Comparison of ENCODE assay signal across 9 mouse cellular contexts in genomic region chr11:117574721-117575120, GRCm38 (mm10).
DNase-seq lines count a peak whose midpoint lies in the region; ATAC-seq and TF ChIP-seq lines count a peak whose summit lies in the region.
"Had no signal": no experiment of that assay in that cellular context is flagged by ENCODE, and none has a peak within 500 bp of the region (broad histone marks: within the 10 kb centered on the region; RNA-seq: fewer than 3 reads in every experiment).

No protein-coding gene starts in this region.

- H3K36me3 ChIP-seq in forebrain, postnatal 0 days (ENCODE audit: insufficient read depth), result no peaks in the 10 kb centered on the region
- H3K36me3 ChIP-seq in forebrain, embryonic 14.5 days (ENCODE audit: control insufficient read depth, insufficient read depth, low read length), result no peaks in the 10 kb centered on the region
- H3K36me3 ChIP-seq in lung, embryonic 14.5 days (ENCODE audit: insufficient read depth), result no peaks in the 10 kb centered on the region
- no peaks in the 10 kb centered on the region for H3K36me3 ChIP-seq in liver, postnatal 0 days (replicated peaks; ENCODE audit: insufficient read depth, low read length)

- no peaks in the 10 kb centered on the region for H3K9me3 ChIP-seq in forebrain, postnatal 0 days (ENCODE audit: low read length)
- H3K9me3 ChIP-seq in forebrain, embryonic 14.5 days (replicated peaks; ENCODE audit: control insufficient read depth, low read length), result no peaks in the 10 kb centered on the region
- H3K9me3 ChIP-seq in lung, embryonic 14.5 days (ENCODE audit: low read depth, low read length), result no peaks in the 10 kb centered on the region
- no peaks in the 10 kb centered on the region for H3K9me3 ChIP-seq in liver, postnatal 0 days (ENCODE audit: low read length)

- no peak overlapping the region for H3K27ac ChIP-seq in forebrain, postnatal 0 days (ENCODE audit: low read depth, low read length)
- no peak overlapping the region for H3K27ac ChIP-seq in forebrain, embryonic 14.5 days (ENCODE audit: low read depth, low read length)
- no peak overlapping the region for H3K27ac ChIP-seq in lung, embryonic 14.5 days (ENCODE audit: low read depth)
- H3K27ac ChIP-seq in liver, postnatal 0 days (ENCODE audit: low read depth), result no peak overlapping the region

- peak; percentile 43 for DNase-seq in forebrain, postnatal 0 days
- DNase-seq in forebrain, embryonic 14.5 days (ENCODE audit: low spot score), result no peak
- DNase-seq in adrenal gland, postnatal 36 days, result peak; percentile 25
- peak; percentile 50 to 53 for DNase-seq in gastrocnemius, postnatal 36 days
- DNase-seq in lung, embryonic 14.5 days, result peak; percentile 64
- no peak for DNase-seq in yolk sac, embryonic 10.5 days (ENCODE audit: low spot score)
- no peak for DNase-seq in liver, postnatal 0 days

- no peaks in the 10 kb centered on the region for H3K4me1 ChIP-seq in forebrain, postnatal 0 days (ENCODE audit: insufficient read depth)
- H3K4me1 ChIP-seq in forebrain, embryonic 14.5 days (ENCODE audit: control insufficient read depth, insufficient read depth, low read length), result peaks cover 2% of the 10 kb centered on the region; the same call in 1 of the 2 replicates
- no peaks in the 10 kb centered on the region for H3K4me1 ChIP-seq in lung, embryonic 14.5 days (ENCODE audit: insufficient read depth)
- peaks cover 4% of the 10 kb centered on the region for H3K4me1 ChIP-seq in liver, postnatal 0 days (ENCODE audit: insufficient read depth)

- 0 out of 2 replicates have a peak, but pooled peaks have one; percentile 36 for ATAC-seq in forebrain, postnatal 0 days
- ATAC-seq in forebrain, embryonic 14.5 days, result no peak
- peak; percentile 44; the same call in 1 of the 2 replicates for ATAC-seq in lung, embryonic 14.5 days (ENCODE audit: insufficient read depth)
- ATAC-seq in erythroid progenitor cell, adult 5-6 weeks (replicated peaks; ENCODE audit: low FRiP score, poor library complexity, severe bottlenecking), result no peak; the same call in 1 of the 2 replicates
- no peak for ATAC-seq in liver, postnatal 0 days
- ATAC-seq: intestine, embryonic 16.5 days had no signal

- H3K4me3 ChIP-seq in forebrain, postnatal 0 days (ENCODE audit: low read depth, low read length), result no peak overlapping the region
- H3K4me3 ChIP-seq in forebrain, embryonic 14.5 days (ENCODE audit: low read depth, low read length), result no peak overlapping the region
- H3K4me3 ChIP-seq in lung, embryonic 14.5 days (ENCODE audit: low read depth, low read length), result no peak overlapping the region
- H3K4me3 ChIP-seq in liver, postnatal 0 days (ENCODE audit: low read depth, low read length), result no peak overlapping the region

- no peaks in the 10 kb centered on the region for H3K27me3 ChIP-seq in forebrain, postnatal 0 days (ENCODE audit: insufficient read depth, low read length)
- no peaks in the 10 kb centered on the region for H3K27me3 ChIP-seq in forebrain, embryonic 14.5 days (replicated peaks; ENCODE audit: control insufficient read depth, insufficient read depth, low read length)
- H3K27me3 ChIP-seq in lung, embryonic 14.5 days (ENCODE audit: insufficient read depth, low read length), result no peaks in the 10 kb centered on the region
- no peaks in the 10 kb centered on the region for H3K27me3 ChIP-seq in liver, postnatal 0 days (ENCODE audit: insufficient read depth, low read length)

- 31% methylated on average over 3 of the region's 3 CpGs for WGBS in forebrain, postnatal 0 days
- WGBS in forebrain, embryonic 14.5 days, result 66% methylated on average over 3 of the region's 3 CpGs
- WGBS in lung, embryonic 14.5 days, result 50% methylated on average over 3 of the region's 3 CpGs
- WGBS in liver, postnatal 0 days (ENCODE audit: insufficient replicate concordance), result 43% methylated on average over 3 of the region's 3 CpGs

- no peak for TF ChIP-seq CTCF in forebrain, postnatal 0 days (IDR thresholded peaks at IDR 0.05; ENCODE audit: low read depth)
- TF ChIP-seq CTCF in lung, embryonic 14.5 days (IDR thresholded peaks at IDR 0.05; ENCODE audit: low read depth), result no peak
- TF ChIP-seq CTCF in liver, postnatal 0 days (IDR thresholded peaks at IDR 0.05; ENCODE audit: low read depth), result no peak

- no peak overlapping the region for H3K4me2 ChIP-seq in forebrain, postnatal 0 days (ENCODE audit: low read depth)
- no peak overlapping the region for H3K4me2 ChIP-seq in forebrain, embryonic 14.5 days (ENCODE audit: low read length)
- no peak overlapping the region for H3K4me2 ChIP-seq in lung, embryonic 14.5 days
- no peak overlapping the region for H3K4me2 ChIP-seq in liver, postnatal 0 days (ENCODE audit: low read depth, low read length)

- no peak overlapping the region for H3K9ac ChIP-seq in forebrain, postnatal 0 days
- H3K9ac ChIP-seq in forebrain, embryonic 14.5 days (ENCODE audit: low read length), result no peak overlapping the region
- no peak overlapping the region for H3K9ac ChIP-seq in lung, embryonic 14.5 days
- H3K9ac ChIP-seq in liver, postnatal 0 days (replicated peaks), result no peak overlapping the region

- no peak for TF ChIP-seq EP300 in liver, postnatal 0 days (IDR thresholded peaks at IDR 0.05; ENCODE audit: low read depth)

- intact Hi-C loops in gastrocnemius, postnatal 36 days (cut with DNase I), result no loop called here

Comparison
In these comparisons a context has a peak if more than half of its experiments do, and no peak if none do; other contexts are left out.
1. ATAC-seq: peak in forebrain, postnatal 0 days (single experiment) and lung, embryonic 14.5 days (single experiment); none in forebrain, embryonic 14.5 days (single experiment), erythroid progenitor cell, adult 5-6 weeks (single experiment) and liver, postnatal 0 days (single experiment).
2. DNase-seq: peak in forebrain, postnatal 0 days (single experiment), adrenal gland, postnatal 36 days (2 of 2), gastrocnemius, postnatal 36 days (2 of 2) and lung, embryonic 14.5 days (single experiment); none in forebrain, embryonic 14.5 days (single experiment), yolk sac, embryonic 10.5 days (single experiment) and liver, postnatal 0 days (single experiment).